Mouse (Mus musculus) embryo, embryonic 11 days (tissue): ENCODE measurements at regions not wholly inside any gene's neighbourhood (a gene's known extent, or its start where the extent isn't known, plus 50 kb on each side); places are given as distances from the start of the nearest gene placed in this dataset.

Experiments
- DNase-seq: peaks from one replicate; pipeline ENCODE4 v3.0.0-alpha.2; 2015

DNA sequence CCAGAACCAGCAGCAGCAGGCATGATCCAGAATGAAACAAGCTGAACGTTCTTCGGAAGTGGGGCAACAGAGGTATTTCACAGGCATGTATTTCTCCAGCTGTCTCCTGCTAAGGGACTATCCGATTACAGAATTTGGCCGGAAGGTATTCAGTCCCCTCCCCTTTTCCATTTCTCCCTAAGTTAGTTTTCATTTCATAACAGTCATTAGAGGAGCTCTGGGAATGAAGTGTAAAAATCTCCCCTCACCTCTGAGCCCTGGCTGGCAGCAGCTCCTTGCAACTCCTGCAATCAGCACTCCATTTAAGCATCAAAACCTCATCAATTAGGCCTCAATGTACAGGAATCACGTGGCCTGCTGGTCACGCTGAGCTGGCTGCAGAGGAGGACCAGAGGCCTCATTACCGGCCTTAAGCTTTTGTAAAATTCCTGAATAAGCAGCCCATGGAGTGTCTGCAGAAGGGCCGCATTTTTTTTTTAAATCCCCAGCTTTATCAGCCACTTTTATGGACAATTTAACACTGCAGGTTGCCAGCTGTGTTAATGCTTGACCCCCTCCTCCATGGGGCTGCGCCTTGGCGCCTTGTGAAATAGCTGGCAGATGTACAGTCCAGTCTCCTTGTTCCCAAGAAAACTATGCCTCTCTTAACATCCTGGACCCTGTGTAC lies 456.1 kb upstream of the Kirrel3 start:
- DNase-seq, result peak; percentile 71

DNA sequence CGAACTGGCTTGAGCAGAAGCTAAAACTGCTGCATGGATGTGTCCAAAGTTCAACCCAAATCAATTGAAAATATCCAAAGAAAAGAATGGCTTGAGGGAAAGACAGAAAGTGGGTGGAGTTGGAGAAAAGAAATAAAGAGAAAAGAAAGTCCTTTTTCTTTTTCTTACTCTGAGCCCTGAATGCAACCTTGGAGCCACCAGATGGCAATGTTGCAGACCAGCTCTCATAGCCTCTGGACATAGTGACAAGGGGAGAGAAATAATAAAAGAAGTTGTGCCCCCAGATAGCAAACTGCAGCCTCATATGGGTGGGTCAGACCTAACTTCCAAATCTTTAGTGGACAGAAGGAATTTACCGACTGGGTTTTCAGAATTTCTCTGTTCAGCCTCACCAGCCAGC lies 431.3 kb upstream of the Kirrel3 start:
- peak; percentile 41 for DNase-seq
